Mouse (Mus musculus): ENCODE measurements around the gene Gnaq. TPM values are rescaled to one million over a fixed set of nuclear protein-coding genes. Genes with fewer than 3 reads are reported as not detected.

The Gnaq gene
- polyA plus RNA-seq, 1 experiment from 2014 or later, result 19.6 TPM

DNA sequence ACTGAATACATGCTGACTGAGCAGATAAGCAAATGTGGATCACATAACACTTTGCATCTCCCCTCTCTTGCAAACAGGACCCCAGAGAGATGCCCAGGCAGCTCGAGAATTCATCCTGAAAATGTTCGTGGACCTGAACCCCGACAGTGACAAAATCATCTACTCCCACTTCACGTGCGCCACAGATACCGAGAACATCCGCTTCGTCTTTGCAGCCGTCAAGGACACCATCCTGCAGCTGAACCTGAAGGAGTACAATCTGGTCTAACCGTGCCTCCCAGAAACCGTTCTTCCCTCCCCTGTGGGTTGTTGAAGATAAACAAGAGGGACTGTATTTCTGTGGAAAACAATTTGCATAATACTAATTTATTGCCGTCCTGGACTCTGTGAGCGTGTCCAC lies 250.5 kb downstream of the Gnaq start:
- WGBS, result 90% methylated on average over 13 of the region's 13 CpGs
- H3K27me3 ChIP-seq (ENCODE audit: low read depth, poor library complexity, severe bottlenecking), result no peaks in the 10 kb centered on the region
- no peak for DNase-seq (ENCODE audit: low spot score)
- no peaks in the 10 kb centered on the region for H3K9me3 ChIP-seq (replicated peaks)
- no peak overlapping the region for H3K4me3 ChIP-seq
- 0 out of 2 replicates have a peak, but pooled peaks cover 3% of the 10 kb centered on the region for H3K4me1 ChIP-seq
- no peak overlapping the region for H3K27ac ChIP-seq
- H3K36me3 ChIP-seq, result peaks cover 42% of the 10 kb centered on the region

DNA sequence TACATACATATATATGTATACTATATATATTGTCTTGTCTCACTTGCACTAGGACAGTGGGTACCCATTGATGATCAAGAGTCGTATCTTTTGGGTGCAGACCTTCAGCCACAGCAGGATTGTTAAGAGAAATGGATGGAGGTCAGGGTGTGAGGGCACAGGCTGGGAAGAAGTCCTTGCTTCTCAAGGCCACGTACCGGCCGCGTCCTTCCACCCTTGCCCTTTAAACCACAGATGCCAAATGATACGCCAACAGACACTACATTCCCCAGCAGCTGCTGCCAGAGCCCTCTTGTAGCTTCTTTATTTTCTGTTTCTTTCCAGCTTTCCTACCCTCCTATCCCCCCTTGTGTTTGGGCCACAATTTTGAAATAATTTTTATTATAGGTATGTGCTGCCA lies 251.5 kb downstream of the Gnaq start:
- no peak for DNase-seq (ENCODE audit: low spot score)
- Histone ChIP-seq H3K4me3 (no peak overlapping the region), H3K27ac (no peak overlapping the region), H3K4me1 (0 out of 2 replicates have a peak, but pooled peaks cover 3% of the 10 kb centered on the region), H3K9me3 (replicated peaks) (no peaks in the 10 kb centered on the region), H3K36me3 (peaks cover 33% of the 10 kb centered on the region), H3K27me3 (ENCODE audit: low read depth, poor library complexity, severe bottlenecking) (no peaks in the 10 kb centered on the region)
- WGBS, result 95% methylated on average over 6 of the region's 6 CpGs

DNA sequence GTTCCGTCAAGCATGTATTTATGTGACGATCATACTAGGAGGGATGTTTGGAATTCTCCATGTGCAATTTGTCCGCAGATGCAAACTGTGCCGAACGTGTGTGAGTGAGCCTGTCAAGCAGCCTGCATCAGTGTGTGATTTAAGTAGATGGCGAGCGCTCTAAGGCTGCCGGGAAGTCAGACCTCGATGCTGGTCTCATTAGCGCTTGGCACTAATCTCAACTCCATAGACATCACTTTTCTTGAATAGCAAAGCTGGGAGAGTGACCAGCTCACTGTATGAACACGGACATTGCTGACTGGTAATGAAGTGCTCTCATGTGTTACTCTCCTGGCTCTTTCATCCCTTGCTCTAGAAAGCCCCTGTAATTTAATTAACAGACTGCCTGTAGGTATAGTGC lies 252.3 kb downstream of the Gnaq start:
- no peaks in the 10 kb centered on the region for H3K27me3 ChIP-seq (ENCODE audit: low read depth, poor library complexity, severe bottlenecking)
- no peaks in the 10 kb centered on the region for H3K9me3 ChIP-seq (replicated peaks)
- peaks cover 26% of the 10 kb centered on the region for H3K36me3 ChIP-seq
- H3K27ac ChIP-seq, result no peak overlapping the region
- no peaks in the 10 kb centered on the region for H3K4me1 ChIP-seq
- no peak overlapping the region for H3K4me3 ChIP-seq
- no peak for DNase-seq (ENCODE audit: low spot score)
- WGBS, result 87% methylated on average over 11 of the region's 11 CpGs

DNA sequence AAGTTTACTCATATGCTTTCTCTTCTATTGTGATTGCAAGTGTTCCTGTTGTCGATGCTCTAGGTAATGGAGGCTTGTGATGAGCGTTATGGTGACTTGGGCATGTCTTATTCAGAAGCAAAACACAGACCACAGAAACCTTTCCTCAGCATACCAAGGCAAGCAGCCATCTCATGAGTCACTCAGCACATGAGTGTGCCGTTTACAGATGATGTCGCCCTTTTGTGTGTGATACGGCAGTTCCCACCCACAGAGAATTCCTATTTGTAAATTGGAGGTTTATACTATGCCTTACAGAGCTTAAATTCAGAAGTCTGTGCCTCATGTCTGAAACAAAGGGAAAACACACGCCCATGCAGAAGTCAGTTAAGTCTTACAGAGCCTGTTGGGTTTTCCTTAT lies 253.9 kb downstream of the Gnaq start:
- Histone ChIP-seq H3K27ac (no peak overlapping the region), H3K27me3 (ENCODE audit: low read depth, poor library complexity, severe bottlenecking) (no peaks in the 10 kb centered on the region), H3K4me1 (no peaks in the 10 kb centered on the region), H3K9me3 (replicated peaks) (no peaks in the 10 kb centered on the region), H3K4me3 (no peak overlapping the region), H3K36me3 (peaks cover 26% of the 10 kb centered on the region)
- WGBS, result 91% methylated on average over 6 of the region's 6 CpGs
- no peak for DNase-seq (ENCODE audit: low spot score)

DNA sequence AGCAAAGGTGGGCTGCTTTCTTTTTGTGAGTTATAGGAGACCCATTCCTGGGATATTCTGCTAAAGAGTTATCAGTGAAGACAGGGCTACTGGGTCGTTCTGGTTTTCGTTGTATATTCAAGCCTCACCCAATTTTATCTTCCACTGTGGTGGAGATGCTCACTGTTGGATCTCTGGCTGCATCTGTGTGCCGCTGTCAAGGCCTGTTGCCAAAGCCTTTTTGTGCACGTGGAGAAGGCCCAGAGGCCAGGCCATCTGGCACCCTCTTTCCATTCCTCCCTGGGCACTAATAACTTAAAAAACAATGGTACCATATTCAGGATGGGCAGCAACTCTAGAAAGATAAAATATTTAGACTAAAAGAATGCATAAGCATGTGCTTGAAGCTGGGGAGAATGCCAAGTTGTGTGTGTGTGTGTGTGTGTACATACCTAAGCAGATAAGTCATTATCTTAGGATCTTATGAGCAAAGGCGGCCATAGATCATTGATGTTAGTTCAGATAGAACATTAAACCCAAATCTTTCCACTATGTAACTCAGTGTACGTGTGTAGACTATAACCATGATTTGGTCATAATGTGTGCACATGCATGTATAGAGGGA lies 257.7 kb downstream of the Gnaq start:
- H3K9me3 ChIP-seq (replicated peaks), result no peaks in the 10 kb centered on the region
- WGBS, result 93% methylated on average over 6 of the region's 6 CpGs
- DNase-seq (ENCODE audit: low spot score), result no peak
- no peaks in the 10 kb centered on the region for H3K4me1 ChIP-seq
- no peaks in the 10 kb centered on the region for H3K27me3 ChIP-seq (ENCODE audit: low read depth, poor library complexity, severe bottlenecking)
- H3K27ac ChIP-seq, result no peak overlapping the region
- H3K36me3 ChIP-seq, result peaks cover 6% of the 10 kb centered on the region; the same call in 1 of the 2 replicates
- H3K4me3 ChIP-seq, result no peak overlapping the region

DNA sequence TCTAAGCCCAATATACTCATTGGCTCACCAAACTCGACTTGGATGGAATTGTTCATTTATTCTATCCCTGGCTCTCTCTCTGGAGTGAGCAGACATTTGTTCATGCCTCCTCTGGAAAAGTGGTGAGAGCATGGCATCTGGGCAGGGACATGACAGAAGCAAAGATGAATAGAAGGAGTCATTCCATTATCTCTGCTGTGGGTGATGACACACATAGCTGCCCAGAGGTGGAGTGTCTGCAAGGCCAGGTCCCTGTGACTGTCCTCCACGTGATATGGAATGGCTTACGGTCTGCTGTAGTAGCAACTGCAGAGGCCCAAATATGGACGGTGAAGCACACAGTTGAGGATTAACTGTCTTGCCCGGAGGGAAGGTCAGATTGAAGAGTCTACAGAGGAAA lies 261.8 kb downstream of the Gnaq start:
- Histone ChIP-seq H3K27ac (no peak overlapping the region), H3K9me3 (replicated peaks) (no peaks in the 10 kb centered on the region), H3K36me3 (0 out of 2 replicates have a peak, but pooled peaks cover 2% of the 10 kb centered on the region), H3K4me1 (no peaks in the 10 kb centered on the region), H3K4me3 (no peak overlapping the region), H3K27me3 (ENCODE audit: low read depth, poor library complexity, severe bottlenecking) (no peaks in the 10 kb centered on the region)
- 89% methylated on average over 5 of the region's 5 CpGs for WGBS
- DNase-seq (ENCODE audit: low spot score), result no peak

DNA sequence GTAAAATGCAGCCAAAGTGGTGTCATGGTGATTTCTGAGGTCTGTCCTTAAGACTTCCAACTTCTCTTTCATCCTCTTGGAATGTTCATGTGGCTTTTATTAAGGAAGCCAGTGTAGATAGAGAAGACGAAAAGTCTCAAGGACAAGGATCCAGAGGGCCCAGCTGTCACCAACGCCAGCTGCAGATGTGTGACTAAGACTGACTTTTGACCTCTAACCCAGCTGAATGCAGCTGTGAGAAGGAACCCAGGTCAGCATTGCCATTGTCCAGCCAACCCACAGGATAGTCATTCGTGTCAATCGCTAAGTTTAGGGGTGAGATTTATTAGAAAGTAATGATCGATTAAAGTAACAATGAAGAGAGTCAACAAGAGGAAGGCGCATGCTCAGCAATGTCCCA lies 270.5 kb downstream of the Gnaq start:
- Histone ChIP-seq H3K9me3 (replicated peaks) (no peaks in the 10 kb centered on the region), H3K4me3 (no peak overlapping the region), H3K4me1 (no peaks in the 10 kb centered on the region), H3K27me3 (ENCODE audit: low read depth, poor library complexity, severe bottlenecking) (no peaks in the 10 kb centered on the region), H3K36me3 (no peaks in the 10 kb centered on the region), H3K27ac (no peak overlapping the region)
- WGBS, result 64% methylated on average over 6 of the region's 6 CpGs
- no peak for DNase-seq (ENCODE audit: low spot score)

DNA sequence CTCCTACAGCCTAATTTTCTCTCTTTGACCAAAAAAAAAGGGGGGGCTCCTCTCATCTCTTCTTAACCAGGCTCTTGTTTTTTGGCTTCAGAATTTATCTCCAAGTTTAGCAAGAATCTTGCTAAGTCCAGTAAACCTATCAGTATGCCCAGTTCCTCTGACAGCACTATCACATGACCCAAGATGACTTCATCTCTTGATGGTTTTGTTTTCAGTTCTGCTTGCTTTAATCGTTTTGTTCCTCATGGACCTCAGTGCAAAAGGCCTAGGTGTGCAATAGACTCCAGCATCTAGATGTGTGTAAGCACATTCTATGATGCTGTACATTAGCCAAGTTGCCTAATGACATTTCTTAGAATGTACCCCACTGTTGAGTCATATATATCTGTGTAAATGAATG lies 275.1 kb downstream of the Gnaq start:
- Histone ChIP-seq H3K27me3 (ENCODE audit: low read depth, poor library complexity, severe bottlenecking) (no peaks in the 10 kb centered on the region), H3K4me3 (no peak overlapping the region), H3K27ac (no peak overlapping the region), H3K36me3 (no peaks in the 10 kb centered on the region), H3K9me3 (replicated peaks) (no peaks in the 10 kb centered on the region), H3K4me1 (no peaks in the 10 kb centered on the region)
- DNase-seq (ENCODE audit: low spot score), result no peak
- 87% methylated on average over 1 of the region's 1 CpGs for WGBS

DNA sequence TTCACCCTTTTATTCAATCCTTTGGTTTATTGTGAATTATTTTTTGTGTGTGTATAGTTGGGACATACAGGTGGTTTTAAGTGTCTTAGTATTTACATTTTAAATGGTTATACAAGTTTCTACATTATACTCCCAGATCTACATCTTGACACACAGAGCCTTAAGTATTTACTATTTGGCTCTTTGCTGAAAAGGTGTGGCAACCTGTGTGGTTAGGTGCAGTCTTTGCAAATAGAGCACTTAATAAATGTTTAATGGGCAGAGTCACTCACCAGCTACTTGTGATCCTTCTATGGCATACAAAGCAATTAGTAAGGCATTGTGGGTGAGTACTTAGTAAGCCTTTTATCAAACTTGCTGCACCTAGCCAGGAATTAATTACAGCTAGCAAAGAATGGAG lies 278.7 kb downstream of the Gnaq start:
- no peaks in the 10 kb centered on the region for H3K36me3 ChIP-seq
- H3K27ac ChIP-seq, result no peak overlapping the region
- no peak overlapping the region for H3K4me3 ChIP-seq
- H3K4me1 ChIP-seq, result no peaks in the 10 kb centered on the region
- no peaks in the 10 kb centered on the region for H3K9me3 ChIP-seq (replicated peaks)
- no peak for DNase-seq (ENCODE audit: low spot score)
- no peaks in the 10 kb centered on the region for H3K27me3 ChIP-seq (ENCODE audit: low read depth, poor library complexity, severe bottlenecking)

DNA sequence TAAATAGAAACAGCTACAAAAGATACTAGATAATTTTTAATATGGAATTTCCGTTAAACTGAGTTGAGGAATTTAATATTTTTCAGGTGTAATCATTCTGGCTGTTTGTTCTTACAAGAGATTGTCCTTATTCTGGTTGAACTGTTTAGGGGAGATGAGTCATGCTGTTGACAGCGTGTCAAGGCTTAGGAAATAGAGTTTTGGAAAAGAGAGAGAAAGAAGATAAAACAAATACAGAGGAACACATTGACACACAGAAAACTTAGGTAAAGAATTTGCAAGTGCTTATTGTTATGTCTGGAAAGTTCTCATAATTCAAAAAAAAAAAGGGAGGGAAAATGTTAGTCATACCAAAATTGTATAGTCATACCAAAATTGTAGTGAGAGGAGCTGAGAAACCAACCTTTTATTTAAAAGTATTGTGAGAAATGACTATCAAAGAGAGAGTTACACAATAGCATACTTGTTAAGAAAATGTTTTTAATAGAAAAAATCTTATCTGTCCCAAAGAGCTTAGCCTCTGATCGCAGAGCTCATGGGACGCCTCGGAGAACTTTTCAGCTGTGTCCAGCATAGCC lies 285.5 kb downstream of the Gnaq start:
- H3K9me3 ChIP-seq (replicated peaks), result no peaks in the 10 kb centered on the region
- no peaks in the 10 kb centered on the region for H3K36me3 ChIP-seq
- no peaks in the 10 kb centered on the region for H3K27me3 ChIP-seq (ENCODE audit: low read depth, poor library complexity, severe bottlenecking)
- no peak for DNase-seq (ENCODE audit: low spot score)
- WGBS, result 93% methylated on average over 5 of the region's 5 CpGs
- no peak overlapping the region for H3K4me3 ChIP-seq
- no peaks in the 10 kb centered on the region for H3K4me1 ChIP-seq
- H3K27ac ChIP-seq, result no peak overlapping the region

DNA sequence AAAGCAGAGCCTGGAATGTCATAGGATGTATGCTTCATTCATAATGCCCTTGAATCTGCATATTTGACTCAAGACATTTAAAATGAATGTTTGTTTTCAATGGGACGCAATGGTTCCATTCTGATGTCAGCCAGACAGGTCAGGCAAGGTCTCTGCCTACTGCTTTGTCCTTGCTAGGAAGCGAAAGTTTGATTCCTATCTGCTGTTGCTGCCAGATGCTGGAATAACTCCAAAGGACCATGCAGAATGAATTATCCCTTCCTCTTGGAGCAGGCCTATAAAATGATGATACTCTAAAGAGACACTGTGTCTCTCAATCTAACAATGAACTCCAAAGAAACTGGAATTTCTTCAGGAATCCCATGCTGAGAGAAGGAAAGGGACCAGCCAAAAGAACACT lies 293.0 kb downstream of the Gnaq start:
- Histone ChIP-seq H3K4me1 (no peaks in the 10 kb centered on the region), H3K9me3 (replicated peaks) (peaks cover 6% of the 10 kb centered on the region), H3K36me3 (no peaks in the 10 kb centered on the region), H3K27ac (no peak overlapping the region), H3K4me3 (no peak overlapping the region), H3K27me3 (ENCODE audit: low read depth, poor library complexity, severe bottlenecking) (no peaks in the 10 kb centered on the region)
- WGBS, result 88% methylated on average over 2 of the region's 2 CpGs
- DNase-seq (ENCODE audit: low spot score), result no peak

DNA sequence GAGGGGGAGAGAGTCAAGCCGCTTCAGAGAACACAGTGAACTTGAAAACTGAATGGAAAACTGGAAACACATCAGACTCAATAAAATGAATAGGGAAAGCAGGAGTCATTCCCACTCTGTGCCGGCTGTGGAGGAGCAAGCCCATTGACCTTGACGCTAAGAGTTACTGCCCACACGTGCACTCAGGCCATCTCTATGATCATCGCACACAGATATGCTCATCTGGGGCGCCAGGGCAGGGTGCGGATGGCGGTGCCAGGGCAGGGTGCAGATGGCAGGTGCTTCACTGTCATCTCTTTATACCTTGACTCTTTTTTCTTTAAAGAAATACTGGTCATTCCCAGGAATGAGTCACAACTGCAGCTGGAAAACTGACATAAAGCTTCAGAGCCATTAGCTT lies 298.7 kb downstream of the Gnaq start:
- 89% methylated on average over 8 of the region's 8 CpGs for WGBS
- Histone ChIP-seq H3K9me3 (replicated peaks) (peaks cover 6% of the 10 kb centered on the region), H3K4me1 (peaks cover 15% of the 10 kb centered on the region), H3K27ac (no peak overlapping the region), H3K27me3 (ENCODE audit: low read depth, poor library complexity, severe bottlenecking) (peaks cover 24% of the 10 kb centered on the region), H3K4me3 (no peak overlapping the region), H3K36me3 (no peaks in the 10 kb centered on the region)
- DNase-seq (ENCODE audit: low spot score), result no peak

DNA sequence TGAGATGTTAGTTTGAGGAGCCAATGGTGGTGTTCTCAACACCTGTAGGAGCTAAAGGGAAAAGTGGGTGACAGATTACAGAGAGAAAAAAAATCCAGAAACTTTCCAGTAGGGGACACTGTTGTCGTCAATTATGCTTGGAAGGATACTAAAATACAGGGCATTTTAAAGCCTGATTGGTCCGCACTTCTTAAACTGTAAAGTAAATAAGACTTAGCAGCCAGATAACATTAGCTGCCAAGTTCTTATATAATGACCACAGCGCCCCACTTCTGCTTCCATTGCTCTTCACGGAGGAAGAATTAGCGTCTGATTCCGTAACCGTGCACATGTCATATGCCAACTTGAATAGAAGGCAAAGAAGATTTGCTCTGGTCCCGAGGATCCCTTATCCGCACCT lies 302.2 kb downstream of the Gnaq start:
- H3K27me3 ChIP-seq (ENCODE audit: low read depth, poor library complexity, severe bottlenecking), result peaks cover 54% of the 10 kb centered on the region
- H3K9me3 ChIP-seq (replicated peaks), result no peaks in the 10 kb centered on the region
- H3K36me3 ChIP-seq, result no peaks in the 10 kb centered on the region
- no peak for DNase-seq (ENCODE audit: low spot score)
- WGBS, result 33% methylated on average over 9 of the region's 9 CpGs
- peaks cover 42% of the 10 kb centered on the region for H3K4me1 ChIP-seq
- no peak overlapping the region for H3K27ac ChIP-seq
- peak overlapping the region; percentile 54 for H3K4me3 ChIP-seq

Measured in limb, embryonic 10.5 days (tissue).